In genomic region chrX:48422986-48423385, GRCm38 (mm10) we compare ENCODE assay signal across 9 mouse cellular contexts. TPM values are rescaled to one million over a fixed set of nuclear protein-coding genes. Genes with fewer than 3 reads are reported as not detected.
A peak's percentile ranks its signal among the peaks of the same experiment; 100 is the strongest.
DNase-seq lines count a peak whose midpoint lies in the region; ATAC-seq and TF ChIP-seq lines count a peak whose summit lies in the region.
"Had no signal": no experiment of that assay in that cellular context is flagged by ENCODE, and none has a peak within 500 bp of the region (broad histone marks: within the 10 kb centered on the region; RNA-seq: fewer than 3 reads in every experiment).

No protein-coding gene starts in this region.

- H3K4me2 ChIP-seq in hindbrain, embryonic 16.5 days (ENCODE audit: low read length), result no peak overlapping the region
- H3K4me2 ChIP-seq: lung, embryonic 15.5 days had no signal

- H3K27ac ChIP-seq in hindbrain, embryonic 10.5 days, result no peak overlapping the region
- no peak overlapping the region for H3K27ac ChIP-seq in hindbrain, embryonic 16.5 days (ENCODE audit: low read depth, low read length)
- no peak overlapping the region for H3K27ac ChIP-seq in MEL (ENCODE audit: control insufficient read depth, low read depth, low read length)
- H3K27ac ChIP-seq: lung, embryonic 15.5 days had no signal

- H3K4me3 ChIP-seq in hindbrain, embryonic 10.5 days, result no peak overlapping the region
- no peak overlapping the region for H3K4me3 ChIP-seq in hindbrain, embryonic 16.5 days (ENCODE audit: low read length)
- no peak overlapping the region for H3K4me3 ChIP-seq in MEL (ENCODE audit: control insufficient read depth in 1 of 2, insufficient read depth in 1 of 2, low read depth in 2 of 2, low read length in 2 of 2)
- H3K4me3 ChIP-seq: lung, embryonic 15.5 days had no signal

- TF ChIP-seq POLR2A in MEL (IDR thresholded peaks at IDR 0.05; ENCODE audit: control insufficient read depth in 1 of 2, insufficient read depth in 1 of 2, low read depth in 1 of 2, low read length in 2 of 2, poor library complexity in 1 of 2), result no peak

- peaks cover 2% of the 10 kb centered on the region; the same call in 1 of the 2 replicates for H3K79me2 ChIP-seq in MEL (ENCODE audit: control insufficient read depth, insufficient read depth, low read length, poor library complexity)

- no peak for TF ChIP-seq EP300 in MEL (IDR thresholded peaks at IDR 0.05; ENCODE audit: low read depth in 1 of 2, low read length in 2 of 2)

- H3K9me3 ChIP-seq in hindbrain, embryonic 10.5 days, result no peaks in the 10 kb centered on the region
- no peaks in the 10 kb centered on the region for H3K9me3 ChIP-seq in hindbrain, embryonic 16.5 days (ENCODE audit: control insufficient read depth, low read length)
- no peaks in the 10 kb centered on the region for H3K9me3 ChIP-seq in MEL (replicated peaks; ENCODE audit: insufficient read depth, low read length)
- H3K9me3 ChIP-seq: lung, embryonic 15.5 days had no signal

- no peaks in the 10 kb centered on the region for H3K27me3 ChIP-seq in hindbrain, embryonic 10.5 days (ENCODE audit: insufficient read depth, poor library complexity, severe bottlenecking)
- no peaks in the 10 kb centered on the region for H3K27me3 ChIP-seq in hindbrain, embryonic 16.5 days (replicated peaks; ENCODE audit: control insufficient read depth, insufficient read depth, low read length)
- H3K27me3 ChIP-seq in MEL (ENCODE audit: control insufficient read depth in 1 of 2, insufficient read depth in 2 of 2, low read length in 2 of 2), result no peaks in the 10 kb centered on the region
- H3K27me3 ChIP-seq: lung, embryonic 15.5 days had no signal

- WGBS in hindbrain, embryonic 10.5 days, result 34% methylated on average over 4 of the region's 4 CpGs
- WGBS in hindbrain, embryonic 16.5 days, result 30% methylated on average over 4 of the region's 4 CpGs

- peak; percentile 70 for DNase-seq in hindbrain, embryonic 10.5 days (ENCODE audit: low spot score)
- peak; percentile 76 for DNase-seq in MEL (ENCODE audit: low read depth, low spot score)
- peak; percentile 63 to 68 for DNase-seq in cerebellum, postnatal 36 days
- DNase-seq in heart, postnatal 4 days, result peak; percentile 80
- DNase-seq in left cerebral cortex, postnatal 4 days, result peak; percentile 60
- DNase-seq in retina, embryonic 14.5 days (ENCODE audit: low spot score), result peak; percentile 84
- peak; percentile 75 for DNase-seq in urinary bladder, postnatal 14 days (ENCODE audit: low spot score)

- intact Hi-C loops in left cerebral cortex, postnatal 4 days (cut with DNase I), result no loop called here

- no peak overlapping the region for H3K9ac ChIP-seq in hindbrain, embryonic 16.5 days (ENCODE audit: low read depth, low read length)
- no peak overlapping the region for H3K9ac ChIP-seq in MEL (ENCODE audit: control insufficient read depth, low read depth, low read length, poor library complexity, severe bottlenecking)
- H3K9ac ChIP-seq: lung, embryonic 15.5 days had no signal

- TF ChIP-seq RAD21 in MEL (IDR thresholded peaks at IDR 0.05; ENCODE audit: low read depth, low read length), result peak; percentile 74

- no peaks in the 10 kb centered on the region for H3K36me3 ChIP-seq in hindbrain, embryonic 10.5 days
- no peaks in the 10 kb centered on the region for H3K36me3 ChIP-seq in hindbrain, embryonic 16.5 days (ENCODE audit: control insufficient read depth, insufficient read depth, low read length)
- H3K36me3 ChIP-seq in MEL (ENCODE audit: control insufficient read depth in 1 of 2, insufficient read depth in 2 of 2, low read length in 2 of 2), result peaks cover 0 to 15% of the 10 kb centered on the region in 2 experiments; a peak in 3 of 4 replicates
- H3K36me3 ChIP-seq: lung, embryonic 15.5 days had no signal

- no peak for ATAC-seq in hindbrain, embryonic 16.5 days

- peak; percentile 67 to 89 (median 87) for TF ChIP-seq CTCF in MEL (IDR thresholded peaks at IDR 0.05 in 2 of 3, conservative IDR thresholded peaks at IDR 0.05 in 1 of 3; ENCODE audit: control insufficient read depth in 1 of 3, insufficient read depth in 1 of 3, low read depth in 2 of 3, low read length in 3 of 3, poor library complexity in 1 of 3, severe bottlenecking in 1 of 3)

- H3K4me1 ChIP-seq in hindbrain, embryonic 10.5 days (replicated peaks), result peaks cover 4% of the 10 kb centered on the region; the same call in 1 of the 2 replicates
- H3K4me1 ChIP-seq in hindbrain, embryonic 16.5 days (ENCODE audit: control insufficient read depth, insufficient read depth, low read depth, low read length), result no peaks in the 10 kb centered on the region
- H3K4me1 ChIP-seq in MEL (ENCODE audit: control insufficient read depth in 1 of 2, insufficient read depth in 2 of 2, low read length in 2 of 2), result peaks cover 2 to 19% of the 10 kb centered on the region in 2 experiments

TF ChIP-seq in MEL, 35 proteins besides CTCF, POLR2A, EP300 and RAD21:
- TF ChIP-seq SMC3 (IDR thresholded peaks at IDR 0.05; ENCODE audit: low read depth, low read length) (peak; percentile 81), SIN3A (IDR thresholded peaks at IDR 0.05; ENCODE audit: low read length) (no peak), POLR2AphosphoS5 (IDR thresholded peaks at IDR 0.05; ENCODE audit: borderline replicate concordance, low read depth, low read length) (no peak), ZC3H11A (IDR thresholded peaks at IDR 0.05; ENCODE audit: low read depth, low read length) (peak; percentile 69), CHD1 (IDR thresholded peaks at IDR 0.05; ENCODE audit: low read depth, low read length) (no peak), UBTF (IDR thresholded peaks at IDR 0.05; ENCODE audit: borderline replicate concordance, insufficient read depth, low read depth, low read length) (no peak)

RNA-seq across cellular contexts. Expression of gene Elf4, which starts 39.9 kb away (rescaled TPM):
- 2.6 and 2.8 TPM in 2 replicates for polyA plus RNA-seq in hindbrain, embryonic 10.5 days (2016; fragmentation: Nextera tagmentation; extraction: Ambion mirVana)
- polyA plus RNA-seq in hindbrain, embryonic 16.5 days (2015; fragmentation: Nextera tagmentation; extraction: Ambion mirVana), result 0.35 and 0.82 TPM in 2 replicates
- total RNA-seq in MEL (2012; rRNA removed), result 3.4 and 4.0 TPM in 2 replicates
- polyA plus RNA-seq in MEL (2012; ENCODE audit: insufficient read depth in 1 of 2, insufficient read length in 2 of 2, low read depth in 1 of 2, low replicate concordance in 2 of 2, missing spikeins in 1 of 2), result 10 to 100 TPM in 1 of 2 experiments, not detected in 1; 15.3 TPM
- total RNA-seq in heart, postnatal 4 days (2021), result 10 to 100 TPM; 25.7 to 32.4 TPM
- total RNA-seq in left cerebral cortex, postnatal 4 days (2021), result 1 to 10 TPM; 1.1 to 1.5 TPM
